Mouse (Mus musculus): ENCODE measurements around the gene Capg. TPM values are rescaled to one million over a fixed set of nuclear protein-coding genes. Genes with fewer than 3 reads are reported as not detected.

Gene Capg
- polyA plus RNA-seq, 1 experiment from 2014 or later = 120 TPM

DNA sequence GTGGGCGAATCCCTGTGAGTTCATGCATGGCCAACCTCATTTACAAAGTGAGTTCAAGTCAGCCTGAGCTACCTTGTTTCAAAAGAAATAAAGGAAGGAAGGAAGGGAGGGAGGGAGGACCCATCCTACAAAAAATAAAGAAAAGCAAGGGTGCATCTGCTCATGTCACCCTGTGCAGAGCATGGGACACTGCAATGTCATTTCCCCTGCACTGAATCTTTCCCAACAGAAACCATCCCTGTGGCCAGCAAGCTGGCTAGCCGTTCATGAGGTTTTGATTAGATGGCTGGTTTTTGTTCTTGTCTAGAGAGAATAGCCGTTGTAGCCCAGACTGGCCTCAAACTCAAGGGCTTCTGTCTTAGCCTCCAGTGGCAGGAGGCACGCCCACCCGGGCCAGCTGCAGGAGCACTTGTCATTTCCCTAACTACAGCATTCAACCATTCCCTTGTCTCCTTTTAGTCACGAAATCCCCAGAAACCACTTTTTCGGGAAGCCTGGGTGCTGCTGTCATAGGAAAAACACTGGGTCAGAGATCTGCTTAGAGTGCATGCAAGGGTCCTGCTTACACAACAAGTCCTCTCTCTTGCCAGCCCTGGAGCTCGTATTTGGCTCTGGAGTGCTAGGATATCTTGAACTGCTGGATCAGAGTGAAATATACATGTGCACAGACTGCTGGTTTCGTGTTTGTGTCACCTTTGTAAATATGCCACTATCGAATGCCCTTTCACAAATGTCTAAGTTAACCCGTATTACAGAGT, 37.6 kb downstream of the Capg start:
- Histone ChIP-seq H3K36me3 (ENCODE audit: control insufficient read depth, insufficient read depth, low read length) (peaks cover 10% of the 10 kb centered on the region), H3K9ac (ENCODE audit: low read length) (no peak overlapping the region), H3K4me2 (replicated peaks; ENCODE audit: low read depth) (no peak overlapping the region), H3K27ac (replicated peaks) (no peak overlapping the region), H3K4me1 (replicated peaks; ENCODE audit: control insufficient read depth, insufficient read depth) (no peaks in the 10 kb centered on the region), H3K4me3 (ENCODE audit: low read depth, low read length) (no peak overlapping the region), H3K27me3 (ENCODE audit: control insufficient read depth, insufficient read depth, low read length) (no peaks in the 10 kb centered on the region), H3K9me3 (ENCODE audit: control insufficient read depth, low read length) (no peaks in the 10 kb centered on the region)
- no peak for TF ChIP-seq CTCF (IDR thresholded peaks at IDR 0.05; ENCODE audit: low read depth)
- no peak for TF ChIP-seq EP300 (optimal IDR thresholded peaks at IDR 0.05)
- 78% methylated on average over 11 of the region's 11 CpGs for WGBS
- no peak for DNase-seq (ENCODE audit: low spot score)
- no peak for ATAC-seq (ENCODE audit: low FRiP score, low TSS enrichment)

DNA sequence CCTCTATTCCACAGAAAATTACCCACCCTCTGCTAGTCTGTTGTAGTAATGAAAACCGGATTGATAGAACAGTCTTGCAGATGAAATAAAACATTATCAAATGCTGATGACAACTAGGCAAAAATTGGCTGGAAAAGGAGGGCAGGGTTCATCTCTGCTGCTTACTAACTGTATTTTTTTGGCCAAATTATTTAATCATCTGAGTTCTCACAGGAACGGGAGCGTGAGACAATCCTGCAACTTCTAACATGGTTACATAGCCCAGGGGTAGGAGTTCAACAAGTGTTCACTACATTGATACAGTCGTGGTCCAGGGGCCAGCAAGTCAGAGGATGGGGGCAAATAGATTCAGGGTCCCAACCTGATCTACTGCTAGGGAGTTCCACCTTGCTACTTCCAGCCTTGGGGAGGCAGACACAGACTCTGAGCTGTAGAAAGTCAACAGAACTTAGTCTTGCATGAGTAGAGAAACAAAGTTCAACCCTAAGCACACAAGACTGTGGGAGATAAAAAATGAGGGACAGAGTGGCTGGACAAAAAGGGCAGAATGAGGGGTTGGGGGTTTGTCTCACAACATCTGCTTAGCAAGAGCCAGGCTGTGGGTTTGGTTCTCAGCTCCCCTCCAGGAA, 39.1 kb downstream of the Capg start:
- H3K36me3 ChIP-seq (ENCODE audit: control insufficient read depth, insufficient read depth, low read length) = peaks cover 4% of the 10 kb centered on the region; the same call in 1 of the 2 replicates
- H3K4me2 ChIP-seq (replicated peaks; ENCODE audit: low read depth) = no peak overlapping the region
- H3K4me1 ChIP-seq (replicated peaks; ENCODE audit: control insufficient read depth, insufficient read depth) = no peaks in the 10 kb centered on the region
- no peak for TF ChIP-seq EP300 (optimal IDR thresholded peaks at IDR 0.05)
- no peak for TF ChIP-seq CTCF (IDR thresholded peaks at IDR 0.05; ENCODE audit: low read depth)
- no peaks in the 10 kb centered on the region for H3K9me3 ChIP-seq (ENCODE audit: control insufficient read depth, low read length)
- no peaks in the 10 kb centered on the region for H3K27me3 ChIP-seq (ENCODE audit: control insufficient read depth, insufficient read depth, low read length)
- ATAC-seq (ENCODE audit: low FRiP score, low TSS enrichment) (peak; percentile 65), DNase-seq (ENCODE audit: low spot score) (no peak)
- no peak overlapping the region for H3K9ac ChIP-seq (ENCODE audit: low read length)
- H3K27ac ChIP-seq (replicated peaks) = no peak overlapping the region; the same call in 1 of the 2 replicates
- 82% methylated on average over 4 of the region's 4 CpGs for WGBS
- no peak overlapping the region for H3K4me3 ChIP-seq (ENCODE audit: low read depth, low read length)

DNA sequence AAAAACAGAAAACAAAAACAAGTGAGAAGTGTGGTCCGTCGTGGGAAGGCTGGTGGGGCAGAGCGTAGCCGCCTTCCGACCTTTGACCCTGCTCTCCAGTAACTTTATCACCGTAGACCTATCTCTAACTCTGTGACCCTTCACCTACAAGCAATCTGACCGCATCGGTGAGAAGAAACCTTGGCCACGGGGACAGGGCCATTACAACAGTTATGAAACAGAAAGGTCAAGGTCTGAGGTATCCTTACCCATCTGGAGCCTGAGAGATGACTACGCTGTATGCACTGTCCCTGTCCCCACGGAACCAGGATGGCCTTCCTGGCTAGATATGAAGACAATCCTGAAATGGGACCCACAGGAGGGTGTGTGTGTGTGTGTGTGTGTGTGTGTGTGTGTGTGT, 40.0 kb downstream of the Capg start:
- ATAC-seq (ENCODE audit: low FRiP score, low TSS enrichment) = peak; percentile 47
- WGBS = 60% methylated on average over 11 of the region's 11 CpGs
- H3K27me3 ChIP-seq (ENCODE audit: control insufficient read depth, insufficient read depth, low read length) = no peaks in the 10 kb centered on the region

DNA sequence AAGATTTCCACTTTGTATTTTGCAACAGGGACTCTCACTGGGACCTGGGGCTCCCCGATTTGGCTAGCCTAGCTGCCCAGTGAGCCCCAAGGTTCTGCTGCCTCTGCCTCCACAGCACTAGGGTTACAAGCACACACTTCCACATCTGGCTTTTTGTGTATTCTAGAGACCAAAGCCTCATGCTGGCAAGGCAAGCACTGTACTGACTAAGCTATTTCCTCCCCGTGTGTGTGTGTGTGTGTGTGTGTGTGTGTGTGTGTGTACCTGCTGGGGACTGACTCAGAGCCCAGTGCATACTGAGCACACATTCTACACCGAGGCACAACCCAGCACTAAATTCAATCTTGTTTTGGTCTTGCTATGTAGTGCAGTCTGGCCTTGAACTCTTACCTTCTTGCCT, 42.5 kb downstream of the Capg start:
- Histone ChIP-seq H3K9ac (ENCODE audit: low read length) (no peak overlapping the region), H3K4me1 (replicated peaks; ENCODE audit: control insufficient read depth, insufficient read depth) (no peaks in the 10 kb centered on the region), H3K27ac (replicated peaks) (no peak overlapping the region), H3K36me3 (ENCODE audit: control insufficient read depth, insufficient read depth, low read length) (no peaks in the 10 kb centered on the region; the same call in 1 of the 2 replicates), H3K4me2 (replicated peaks; ENCODE audit: low read depth) (no peak overlapping the region), H3K9me3 (ENCODE audit: control insufficient read depth, low read length) (no peaks in the 10 kb centered on the region), H3K27me3 (ENCODE audit: control insufficient read depth, insufficient read depth, low read length) (no peaks in the 10 kb centered on the region), H3K4me3 (ENCODE audit: low read depth, low read length) (no peak overlapping the region)
- peak; percentile 36 for DNase-seq (ENCODE audit: low spot score)
- 70% methylated on average over 3 of the region's 3 CpGs for WGBS
- ATAC-seq (ENCODE audit: low FRiP score, low TSS enrichment) = no peak
- TF ChIP-seq EP300 (optimal IDR thresholded peaks at IDR 0.05) = no peak
- TF ChIP-seq CTCF (IDR thresholded peaks at IDR 0.05; ENCODE audit: low read depth) = no peak

More for the DNA sequence above, 40.0 kb downstream of the Capg start:
- Histone ChIP-seq H3K4me3 (ENCODE audit: low read depth, low read length) (no peak overlapping the region), H3K9ac (ENCODE audit: low read length) (no peak overlapping the region), H3K9me3 (ENCODE audit: control insufficient read depth, low read length) (no peaks in the 10 kb centered on the region), H3K36me3 (ENCODE audit: control insufficient read depth, insufficient read depth, low read length) (peaks cover 3% of the 10 kb centered on the region; the same call in 1 of the 2 replicates), H3K4me2 (replicated peaks; ENCODE audit: low read depth) (no peak overlapping the region), H3K4me1 (replicated peaks; ENCODE audit: control insufficient read depth, insufficient read depth) (no peaks in the 10 kb centered on the region), H3K27ac (replicated peaks) (0 out of 2 replicates have a peak overlapping the region, but pooled peaks have one; percentile 30)
- TF ChIP-seq CTCF (IDR thresholded peaks at IDR 0.05; ENCODE audit: low read depth) = no peak
- no peak for TF ChIP-seq EP300 (optimal IDR thresholded peaks at IDR 0.05)
- DNase-seq (ENCODE audit: low spot score) = no peak

DNA sequence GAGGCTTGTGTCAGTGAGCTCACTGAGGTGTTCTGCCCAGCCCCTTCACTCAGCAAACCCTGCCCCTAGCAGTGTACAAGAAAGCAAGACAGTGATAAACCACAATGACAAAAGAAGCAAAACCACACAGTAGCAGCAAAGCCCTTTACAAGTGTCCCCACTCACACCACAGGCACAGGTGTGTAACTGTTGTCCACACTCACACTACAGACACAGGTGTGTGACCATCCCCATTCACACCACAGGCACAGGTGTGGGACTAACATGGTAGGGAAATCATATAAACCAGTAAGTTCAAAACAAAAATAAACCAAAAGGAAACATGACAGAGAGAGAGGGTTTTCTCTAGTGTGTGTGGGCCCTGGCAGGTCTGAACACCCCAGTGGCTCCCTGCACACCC, 44.1 kb downstream of the Capg start:
- Histone ChIP-seq H3K9me3 (ENCODE audit: control insufficient read depth, low read length) (no peaks in the 10 kb centered on the region), H3K9ac (ENCODE audit: low read length) (no peak overlapping the region), H3K36me3 (ENCODE audit: control insufficient read depth, insufficient read depth, low read length) (no peaks in the 10 kb centered on the region; the same call in 1 of the 2 replicates), H3K27me3 (ENCODE audit: control insufficient read depth, insufficient read depth, low read length) (no peaks in the 10 kb centered on the region), H3K4me1 (replicated peaks; ENCODE audit: control insufficient read depth, insufficient read depth) (no peaks in the 10 kb centered on the region), H3K27ac (replicated peaks) (no peak overlapping the region), H3K4me2 (replicated peaks; ENCODE audit: low read depth) (no peak overlapping the region), H3K4me3 (ENCODE audit: low read depth, low read length) (no peak overlapping the region)
- no peak for DNase-seq (ENCODE audit: low spot score)
- ATAC-seq (ENCODE audit: low FRiP score, low TSS enrichment) = no peak
- TF ChIP-seq CTCF (IDR thresholded peaks at IDR 0.05; ENCODE audit: low read depth) (no peak), EP300 (optimal IDR thresholded peaks at IDR 0.05) (no peak)

DNA sequence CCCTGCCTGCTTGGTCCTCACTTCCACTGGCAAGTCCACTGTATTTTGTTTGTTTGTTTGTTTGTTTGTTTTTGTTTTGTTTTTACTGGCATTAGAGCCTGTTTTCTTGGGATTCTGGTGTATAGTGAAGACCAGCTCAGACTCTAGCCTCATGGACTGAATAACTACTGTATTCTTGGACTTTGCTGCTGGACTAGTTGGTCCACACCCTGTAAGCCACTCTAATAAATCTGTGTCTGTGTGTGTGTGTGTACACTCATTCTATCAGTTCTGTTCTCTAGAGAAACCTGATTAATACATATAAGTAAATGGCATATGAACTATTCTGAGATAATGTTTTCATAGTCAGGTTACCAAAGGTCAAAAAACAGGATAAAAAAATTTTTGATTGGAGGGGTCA, 45.9 kb downstream of the Capg start:
- Histone ChIP-seq H3K9me3 (ENCODE audit: control insufficient read depth, low read length) (no peaks in the 10 kb centered on the region), H3K36me3 (ENCODE audit: control insufficient read depth, insufficient read depth, low read length) (no peaks in the 10 kb centered on the region; the same call in 1 of the 2 replicates), H3K4me1 (replicated peaks; ENCODE audit: control insufficient read depth, insufficient read depth) (no peaks in the 10 kb centered on the region), H3K9ac (ENCODE audit: low read length) (no peak overlapping the region), H3K27me3 (ENCODE audit: control insufficient read depth, insufficient read depth, low read length) (no peaks in the 10 kb centered on the region), H3K4me3 (ENCODE audit: low read depth, low read length) (no peak overlapping the region), H3K4me2 (replicated peaks; ENCODE audit: low read depth) (no peak overlapping the region), H3K27ac (replicated peaks) (no peak overlapping the region)
- TF ChIP-seq CTCF (IDR thresholded peaks at IDR 0.05; ENCODE audit: low read depth) = no peak
- no peak for DNase-seq (ENCODE audit: low spot score)
- peak; percentile 51; the same call in 1 of the 2 replicates for ATAC-seq (ENCODE audit: low FRiP score, low TSS enrichment)

All from stomach, postnatal 0 days (tissue).